Comparison of ENCODE assay signal across 9 mouse cellular contexts in genomic region chr13:84345791-84346511, GRCm38 (mm10).
DNase-seq lines count a peak whose midpoint lies in the region; ATAC-seq lines count a peak whose summit lies in the region.
"Had no signal": no experiment of that assay in that cellular context is flagged by ENCODE, and none has a peak within 500 bp of the region (broad histone marks: within the 10 kb centered on the region; RNA-seq: fewer than 3 reads in every experiment).

No protein-coding gene starts in this region.

- WGBS in embryonic facial prominence, embryonic 12.5 days: under 1% methylated on average over 30 of the region's 30 CpGs

- peaks cover 36% of the 10 kb centered on the region for H3K27me3 ChIP-seq in embryonic facial prominence, embryonic 12.5 days

- H3K4me3 ChIP-seq in embryonic facial prominence, embryonic 12.5 days: no peak overlapping the region

- no peak overlapping the region for H3K9ac ChIP-seq in embryonic facial prominence, embryonic 12.5 days
- H3K9ac ChIP-seq: liver, embryonic 14.5 days had no signal

- intact Hi-C loops in left cerebral cortex, postnatal 14 days (cut with DNase I): loop anchor here (2.0 to 5.0 kb wide), 7 partner anchors 124 to 684 kb away; partner anchors contain the start of gene Tmem161b

- DNase-seq in heart, adult 11 months: peak; percentile 82
- DNase-seq in heart, postnatal 4 days: no peak
- peak; percentile 34 for DNase-seq in ES-CJ7 (ENCODE audit: low read depth, low spot score)
- peak; percentile 31 to 49 for DNase-seq in left cerebral cortex, postnatal 14 days (ENCODE audit: low spot score in 2 of 2)
- peak; percentile 57 to 63 for DNase-seq in right cerebral cortex, adult 2 months (ENCODE audit: low spot score in 2 of 2)
- DNase-seq in spleen, postnatal 36 days (ENCODE audit: low spot score in 2 of 2): no peak

- peak overlapping the region; percentile 15 for H3K4me2 ChIP-seq in embryonic facial prominence, embryonic 12.5 days (replicated peaks)

- no peaks in the 10 kb centered on the region for H3K9me3 ChIP-seq in embryonic facial prominence, embryonic 12.5 days

- 0 out of 2 replicates have a peak, but pooled peaks cover 3% of the 10 kb centered on the region for H3K4me1 ChIP-seq in embryonic facial prominence, embryonic 12.5 days

- ATAC-seq in embryonic facial prominence, embryonic 12.5 days (ENCODE audit: insufficient number of reproducible peaks, insufficient read depth, low FRiP score, low TSS enrichment): no peak
- no peak for ATAC-seq in granulocyte monocyte progenitor cell, adult 5-6 weeks (replicated peaks; ENCODE audit: poor library complexity, severe bottlenecking)

- no peaks in the 10 kb centered on the region for H3K36me3 ChIP-seq in embryonic facial prominence, embryonic 12.5 days

- no peak overlapping the region for H3K27ac ChIP-seq in embryonic facial prominence, embryonic 12.5 days
- H3K27ac ChIP-seq: liver, embryonic 14.5 days had no signal

Comparison
In these comparisons a context has a peak if more than half of its experiments do, and no peak if none do; other contexts are left out.
1. DNase-seq: peak in heart, adult 11 months (single experiment), ES-CJ7 (single experiment), left cerebral cortex, postnatal 14 days (2 of 2) and right cerebral cortex, adult 2 months (2 of 2); none in heart, postnatal 4 days (single experiment) and spleen, postnatal 36 days (0 of 2).